In the genomic region with DNA sequence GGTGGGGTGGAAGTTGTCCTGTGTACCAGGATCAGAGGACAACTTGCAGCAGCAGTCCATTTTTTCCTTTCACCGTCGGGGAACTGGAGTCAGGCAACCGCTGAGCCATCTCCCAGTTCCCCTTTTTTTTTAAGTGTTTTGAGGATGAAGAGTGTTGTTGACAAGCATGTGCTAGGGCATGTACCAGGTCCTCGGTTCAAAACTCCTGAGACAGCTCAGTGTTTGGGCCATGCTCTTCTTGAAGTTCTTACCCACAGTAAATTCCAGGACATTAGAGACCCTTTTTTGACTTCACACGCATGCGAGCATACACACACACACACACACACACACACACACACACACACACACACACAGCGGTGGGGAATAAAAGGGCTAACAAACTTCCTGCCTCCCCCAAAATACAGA, we compare ENCODE assay signal across 10 mouse cellular contexts. TPM values are rescaled to one million over a fixed set of nuclear protein-coding genes. Genes with fewer than 3 reads are reported as not detected.
A peak's percentile ranks its signal among the peaks of the same experiment; 100 is the strongest.
DNase-seq lines count a peak whose midpoint lies in the region; ATAC-seq and TF ChIP-seq lines count a peak whose summit lies in the region.
"Had no signal": no experiment of that assay in that cellular context is flagged by ENCODE, and none has a peak within 500 bp of the region (broad histone marks: within the 10 kb centered on the region; RNA-seq: fewer than 3 reads in every experiment).

No protein-coding gene starts in this region.

- H3K4me3 ChIP-seq in kidney, embryonic 15.5 days (replicated peaks), result no peak overlapping the region
- H3K4me3 ChIP-seq in MEL (ENCODE audit: control insufficient read depth in 1 of 2, insufficient read depth in 1 of 2, low read depth in 2 of 2, low read length in 2 of 2), result 0 out of 4 replicates have a peak overlapping the region, but pooled peaks of 1 of the 2 experiments have one; percentile 36
- H3K4me3 ChIP-seq in stomach, embryonic 15.5 days (replicated peaks), result no peak overlapping the region
- H3K4me3 ChIP-seq: forebrain, embryonic 13.5 days; heart, adult 2 months had no signal

- no peak for DNase-seq in kidney, postnatal 4 days
- peak; percentile 74 for DNase-seq in MEL (ENCODE audit: low read depth, low spot score)
- no peak for DNase-seq in neural tube, embryonic 10.5 days (ENCODE audit: extremely low spot score, low spot score)
- no peak for DNase-seq in right cerebral cortex, postnatal 14 days
- DNase-seq: right cerebral cortex, adult 18-20 months had no signal

- no peak overlapping the region for H3K9ac ChIP-seq in kidney, embryonic 15.5 days
- no peak overlapping the region for H3K9ac ChIP-seq in MEL (ENCODE audit: control insufficient read depth, low read depth, low read length, poor library complexity, severe bottlenecking)
- H3K9ac ChIP-seq in stomach, embryonic 15.5 days, result no peak overlapping the region
- H3K9ac ChIP-seq: forebrain, embryonic 13.5 days had no signal

- H3K27ac ChIP-seq in kidney, embryonic 15.5 days, result peak overlapping the region; percentile 63; the same call in 1 of the 2 replicates
- no peak overlapping the region for H3K27ac ChIP-seq in MEL (ENCODE audit: control insufficient read depth, low read depth, low read length)
- peak overlapping the region; percentile 60; the same call in 1 of the 2 replicates for H3K27ac ChIP-seq in stomach, embryonic 15.5 days

- H3K4me2 ChIP-seq in kidney, embryonic 15.5 days, result no peak overlapping the region
- H3K4me2 ChIP-seq in stomach, embryonic 15.5 days, result no peak overlapping the region
- H3K4me2 ChIP-seq: forebrain, embryonic 13.5 days had no signal

- 35% methylated on average over 7 of the region's 7 CpGs for WGBS in kidney, embryonic 15.5 days
- WGBS in stomach, embryonic 15.5 days, result 41% methylated on average over 7 of the region's 7 CpGs

- H3K4me1 ChIP-seq in kidney, embryonic 15.5 days, result peaks cover 37% of the 10 kb centered on the region
- H3K4me1 ChIP-seq in MEL (ENCODE audit: control insufficient read depth in 1 of 2, insufficient read depth in 2 of 2, low read length in 2 of 2), result peaks cover 2 to 16% of the 10 kb centered on the region in 2 experiments; a peak in 2 of 4 replicates
- peaks cover 30% of the 10 kb centered on the region for H3K4me1 ChIP-seq in stomach, embryonic 15.5 days

- no peaks in the 10 kb centered on the region for H3K27me3 ChIP-seq in kidney, embryonic 15.5 days
- no peaks in the 10 kb centered on the region for H3K27me3 ChIP-seq in MEL (ENCODE audit: control insufficient read depth in 1 of 2, insufficient read depth in 2 of 2, low read length in 2 of 2)
- H3K27me3 ChIP-seq in stomach, embryonic 15.5 days (replicated peaks), result no peaks in the 10 kb centered on the region
- H3K27me3 ChIP-seq: forebrain, embryonic 13.5 days had no signal

- no peak for TF ChIP-seq EP300 in MEL (IDR thresholded peaks at IDR 0.05; ENCODE audit: low read depth in 1 of 2, low read length in 2 of 2)

- H3K9me3 ChIP-seq in kidney, embryonic 15.5 days (replicated peaks), result no peaks in the 10 kb centered on the region
- H3K9me3 ChIP-seq in MEL (replicated peaks; ENCODE audit: insufficient read depth, low read length), result no peaks in the 10 kb centered on the region
- H3K9me3 ChIP-seq in stomach, embryonic 15.5 days, result no peaks in the 10 kb centered on the region
- H3K9me3 ChIP-seq: forebrain, embryonic 13.5 days had no signal

- no peak for TF ChIP-seq RAD21 in MEL (IDR thresholded peaks at IDR 0.05; ENCODE audit: low read depth, low read length)

- H3K79me2 ChIP-seq in MEL (ENCODE audit: control insufficient read depth, insufficient read depth, low read length, poor library complexity), result no peaks in the 10 kb centered on the region; the same call in 1 of the 2 replicates

- TF ChIP-seq CTCF in MEL (IDR thresholded peaks at IDR 0.05 in 2 of 3, conservative IDR thresholded peaks at IDR 0.05 in 1 of 3; ENCODE audit: control insufficient read depth in 1 of 3, insufficient read depth in 1 of 3, low read depth in 2 of 3, low read length in 3 of 3, poor library complexity in 1 of 3, severe bottlenecking in 1 of 3), result no peak

- no peak for ATAC-seq in kidney, embryonic 15.5 days (replicated peaks; ENCODE audit: low FRiP score)
- peak; percentile 3 for ATAC-seq in inflammation-experienced regulatory T-cells, adult 6 months
- no peak for ATAC-seq in stomach, embryonic 15.5 days (ENCODE audit: insufficient read depth, low FRiP score, low read depth)
- ATAC-seq: forebrain, embryonic 13.5 days had no signal

- no peak for TF ChIP-seq POLR2A in MEL (IDR thresholded peaks at IDR 0.05; ENCODE audit: control insufficient read depth in 1 of 2, insufficient read depth in 1 of 2, low read depth in 1 of 2, low read length in 2 of 2, poor library complexity in 1 of 2)

- peaks cover 30% of the 10 kb centered on the region for H3K36me3 ChIP-seq in kidney, embryonic 15.5 days
- peaks cover 0 to 2% of the 10 kb centered on the region in 2 experiments; a peak in 2 of 4 replicates for H3K36me3 ChIP-seq in MEL (ENCODE audit: control insufficient read depth in 1 of 2, insufficient read depth in 2 of 2, low read length in 2 of 2)
- H3K36me3 ChIP-seq in stomach, embryonic 15.5 days, result peaks cover 15% of the 10 kb centered on the region

TF ChIP-seq in MEL, 35 proteins besides CTCF, POLR2A, EP300 and RAD21:
- TF ChIP-seq ZMIZ1 (IDR thresholded peaks at IDR 0.05; ENCODE audit: low read depth, low read length), result no peak
- peak; percentile 54 for TF ChIP-seq MXI1 (IDR thresholded peaks at IDR 0.05; ENCODE audit: low read depth, low read length)
- no peak for TF ChIP-seq HCFC1 (IDR thresholded peaks at IDR 0.05; ENCODE audit: low read depth, low read length)
- no peak for TF ChIP-seq NELFE (IDR thresholded peaks at IDR 0.05; ENCODE audit: low read depth, low read length)
- peak; percentile 82 for TF ChIP-seq ZNF384 (IDR thresholded peaks at IDR 0.05; ENCODE audit: low read depth, low read length)
- TF ChIP-seq BHLHE40 (IDR thresholded peaks at IDR 0.05; ENCODE audit: borderline replicate concordance, low read depth, low read length), result no peak
- no peak for TF ChIP-seq UBTF (IDR thresholded peaks at IDR 0.05; ENCODE audit: borderline replicate concordance, insufficient read depth, low read depth, low read length)
- no peak for TF ChIP-seq ETS1 (IDR thresholded peaks at IDR 0.05; ENCODE audit: low read depth, low read length)
- TF ChIP-seq POLR2AphosphoS5 (IDR thresholded peaks at IDR 0.05; ENCODE audit: borderline replicate concordance, low read depth, low read length), result no peak
- TF ChIP-seq SIN3A (IDR thresholded peaks at IDR 0.05; ENCODE audit: low read length), result 0 out of 2 replicates have a peak, but pooled peaks have one; percentile 31
- TF ChIP-seq TAL1 (IDR thresholded peaks at IDR 0.05; ENCODE audit: low read length), result no peak
- TF ChIP-seq MYC (IDR thresholded peaks at IDR 0.05; ENCODE audit: low read depth, low read length), result 0 out of 2 replicates have a peak, but pooled peaks have one; percentile 66
- TF ChIP-seq TBP (IDR thresholded peaks at IDR 0.05; ENCODE audit: low read depth, low read length), result 0 out of 2 replicates have a peak, but pooled peaks have one; percentile 41

RNA-seq across cellular contexts. Expression of a gene that starts 3.8 kb away (rescaled TPM):
- polyA plus RNA-seq in kidney, embryonic 15.5 days (2015; fragmentation: Nextera tagmentation; extraction: Ambion mirVana), result 3.6 and 3.7 TPM in 2 replicates
- 0.58 and 0.59 TPM in 2 replicates for total RNA-seq in MEL (2012; rRNA removed)
- polyA plus RNA-seq in MEL (2012; ENCODE audit: insufficient read depth in 1 of 2, insufficient read length in 2 of 2, low read depth in 1 of 2, low replicate concordance in 2 of 2, missing spikeins in 1 of 2), result 1 to 10 TPM in 1 of 2 experiments, not detected in 1; 3.3 TPM
- polyA plus RNA-seq in inflammation-experienced regulatory T-cells, adult 6 months (2017; shearing (Covaris generic)), result 1 to 10 TPM; 3.9 to 8.5 (median 4.5) TPM
- 7.1 and 7.9 TPM in 2 replicates for polyA plus RNA-seq in stomach, embryonic 15.5 days (2015; fragmentation: Nextera tagmentation; extraction: Ambion mirVana)

RNA-seq across cellular contexts. Expression of a gene that starts 49.4 kb away (rescaled TPM):
- 9.1 and 9.6 TPM in 2 replicates for polyA plus RNA-seq in kidney, embryonic 15.5 days (2015; fragmentation: Nextera tagmentation; extraction: Ambion mirVana)
- 2.6 and 3.6 TPM in 2 replicates for total RNA-seq in MEL (2012; rRNA removed)
- 1 to 10 TPM in 1 of 2 experiments, not detected in 1; 4.6 TPM for polyA plus RNA-seq in MEL (2012; ENCODE audit: insufficient read depth in 1 of 2, insufficient read length in 2 of 2, low read depth in 1 of 2, low replicate concordance in 2 of 2, missing spikeins in 1 of 2)
- polyA plus RNA-seq in inflammation-experienced regulatory T-cells, adult 6 months (2017; shearing (Covaris generic)), result 1 to 10 TPM; 2.2 to 7.0 (median 4.0) TPM
- polyA plus RNA-seq in stomach, embryonic 15.5 days (2015; fragmentation: Nextera tagmentation; extraction: Ambion mirVana), result 7.7 and 8.2 TPM in 2 replicates

RNA-seq across cellular contexts. Expression of a gene that starts 56.7 kb away (rescaled TPM):
- polyA plus RNA-seq in kidney, embryonic 15.5 days (2015; fragmentation: Nextera tagmentation; extraction: Ambion mirVana), result 34.6 and 37.2 TPM in 2 replicates
- total RNA-seq in MEL (2012; rRNA removed), result 54.1 and 59.1 TPM in 2 replicates
- 10 to 100 TPM in 1 of 2 experiments, not detected in 1; 51.7 TPM for polyA plus RNA-seq in MEL (2012; ENCODE audit: insufficient read depth in 1 of 2, insufficient read length in 2 of 2, low read depth in 1 of 2, low replicate concordance in 2 of 2, missing spikeins in 1 of 2)
- 1 to 10 TPM; 2.1 to 3.9 (median 2.2) TPM for polyA plus RNA-seq in inflammation-experienced regulatory T-cells, adult 6 months (2017; shearing (Covaris generic))
- polyA plus RNA-seq in stomach, embryonic 15.5 days (2015; fragmentation: Nextera tagmentation; extraction: Ambion mirVana), result 27.3 and 30.8 TPM in 2 replicates
